Mouse (Mus musculus) frontal cortex, adult 2 months (tissue): ENCODE results near the gene Oxld1. TPM values are rescaled to one million over a fixed set of nuclear protein-coding genes. Genes with fewer than 3 reads are reported as not detected.

ENCODE experiments used
- DNase-seq, 2 experiments: peaks; one replicate each; pipeline ENCODE4 v3.0.0; 2022; ENCODE audit warnings: low spot score in 1 of 2; ENCODE audit errors: extremely low spot score in 1 of 2
- polyA plus RNA-seq: library from polyadenylated mRNA; depleted of rRNA; stranded (reverse); fragments of >200 nt; gene quantifications from 2 replicates; pipeline ENCODE4 v1.2.3, GENCODE M21; 2012

The Oxld1 gene
- polyA plus RNA-seq, 1 experiment = 15.4 TPM

DNA sequence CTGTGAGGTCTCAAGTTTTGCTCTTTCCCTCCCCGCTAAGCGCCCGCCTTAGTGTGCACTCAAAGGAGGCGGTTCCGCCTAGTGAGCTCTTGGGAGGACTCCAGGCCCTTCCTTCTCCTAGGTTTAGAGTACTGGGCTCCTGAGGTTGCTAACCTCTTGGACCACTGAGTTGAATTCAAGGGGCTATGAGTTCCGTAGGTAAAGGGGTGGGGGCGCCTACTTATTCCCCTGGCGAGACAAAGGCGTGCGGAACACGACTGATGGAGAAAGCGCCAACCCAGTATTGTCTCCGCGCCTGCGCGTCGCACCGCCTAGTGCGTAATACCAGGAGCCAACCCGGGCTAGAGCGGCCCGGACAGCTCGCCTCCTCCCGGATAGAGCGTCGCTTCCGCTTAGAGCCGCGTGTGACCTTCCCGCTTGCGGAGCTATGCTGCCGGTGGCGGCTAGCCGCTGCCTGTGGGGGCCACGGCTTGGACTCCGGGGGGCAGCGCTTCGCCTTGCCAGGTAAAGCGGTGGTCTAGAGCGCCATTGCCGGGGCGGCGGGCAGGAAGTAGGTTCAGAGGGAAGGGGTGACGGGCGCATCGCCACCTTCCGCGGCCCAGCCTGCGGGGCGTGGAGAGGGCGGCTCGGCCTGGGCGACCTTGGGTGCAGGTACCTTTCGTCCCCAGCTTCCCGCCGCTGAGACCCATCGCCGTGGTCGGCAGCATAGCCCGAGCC is 26.6 kb upstream of the Oxld1 start, which contains the start of gene Mrpl12:
Gene Mrpl12 (plus strand): TSS at position 349 of the 717 bp plus-strand sequence.
- peak; percentile 77 to 92 for DNase-seq

DNA sequence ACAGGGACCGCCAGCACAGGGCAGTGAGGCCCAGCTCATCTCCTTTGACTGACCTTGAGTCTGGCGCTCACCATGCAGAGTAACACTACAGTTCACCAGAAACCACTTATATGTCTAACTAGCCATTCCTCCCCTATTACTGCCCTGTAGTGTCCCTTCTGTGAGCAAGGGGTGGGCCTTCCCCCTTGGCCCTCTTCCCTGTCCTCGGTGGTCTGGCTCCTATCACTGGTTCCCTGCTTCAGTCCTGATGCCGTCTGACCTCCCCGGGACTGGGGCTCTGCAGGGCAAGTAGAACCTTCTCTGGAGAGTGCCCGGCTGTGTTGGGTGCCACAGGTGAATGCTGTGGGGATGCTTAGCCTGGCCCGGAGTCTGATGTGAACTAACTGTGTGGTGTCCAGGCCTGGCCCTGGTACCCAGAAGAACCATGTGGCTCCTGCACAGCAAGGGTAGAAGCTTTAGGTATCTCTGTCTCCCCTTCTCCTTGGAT is 25.6 kb upstream of the Oxld1 start:
- no peak for DNase-seq

DNA sequence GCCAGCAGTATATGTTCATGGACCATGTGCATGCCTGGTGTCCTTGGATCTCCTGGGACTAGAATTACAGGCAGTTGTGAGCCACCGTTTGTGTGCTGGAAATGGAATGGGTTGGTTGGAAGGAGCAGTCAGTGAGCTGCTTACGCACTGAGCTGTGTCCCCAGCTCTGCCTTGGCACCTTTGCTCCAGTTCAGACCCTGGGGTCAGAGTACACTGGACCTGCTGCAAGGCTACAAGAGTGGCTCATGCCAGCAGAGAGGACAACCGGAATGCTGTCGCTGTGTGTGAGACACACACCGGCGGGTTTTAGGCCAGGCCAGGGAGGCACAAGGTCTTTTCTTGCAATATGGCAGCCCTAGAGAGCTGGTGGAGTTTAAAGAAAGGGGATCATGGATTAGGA is 14.2 kb upstream of the Oxld1 start:
- DNase-seq = no peak

DNA sequence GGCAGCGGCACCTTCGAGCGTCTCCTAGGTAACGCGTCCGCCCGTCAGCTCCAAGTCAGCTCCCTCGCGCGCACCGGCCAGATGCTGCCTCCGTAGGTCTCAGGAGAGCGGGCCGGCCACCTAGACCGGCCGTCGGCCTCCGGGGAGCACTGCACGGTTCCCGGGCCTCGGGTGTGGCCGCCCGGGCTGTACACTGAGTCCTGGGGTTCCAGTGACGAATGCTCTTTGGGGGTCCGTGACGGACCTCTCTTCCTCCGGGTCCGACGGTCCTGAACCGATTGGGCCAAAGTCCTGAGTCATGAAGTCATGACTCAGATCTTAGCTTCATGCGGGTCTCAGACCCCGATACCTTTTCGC is 9.8 kb upstream of the Oxld1 start:
- no peak for DNase-seq

DNA sequence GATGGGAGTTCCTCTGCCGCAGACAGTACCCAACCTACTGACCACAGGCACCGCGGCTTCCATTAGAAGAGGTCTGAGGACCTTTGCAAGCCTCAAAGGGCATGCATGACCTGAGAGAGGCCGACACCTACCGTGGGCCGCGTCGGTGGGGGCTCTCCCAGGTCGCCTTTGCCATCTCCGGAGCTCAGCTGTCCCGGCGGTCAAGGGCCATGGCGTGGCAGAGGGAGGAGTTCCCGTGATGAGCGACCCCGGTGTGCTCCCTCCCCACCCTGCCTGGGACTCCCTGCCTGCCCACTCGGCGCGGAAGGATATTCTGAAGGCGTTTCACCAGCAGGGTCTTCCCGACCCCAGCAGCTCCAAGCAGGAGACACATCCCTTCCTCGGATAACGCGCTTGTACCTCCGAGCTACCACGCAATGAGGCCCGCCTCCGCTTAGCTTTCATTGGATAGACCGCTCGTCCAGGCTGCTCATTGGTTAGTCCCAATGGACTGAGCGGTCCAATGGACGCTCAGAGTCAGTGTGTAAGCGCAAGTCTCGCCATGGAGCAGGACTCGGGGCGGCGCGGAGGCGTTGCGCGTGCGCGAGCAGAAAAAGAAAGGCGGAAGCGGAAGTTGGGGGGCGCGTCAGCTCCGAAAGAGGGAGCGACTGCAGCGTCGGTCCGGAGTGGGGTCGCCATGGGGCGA is 9.3 kb upstream of the Oxld1 start, which contains the start of gene Arl16:
Gene Arl16 (minus strand): TSS at position 557 of the 685 bp plus-strand sequence.
- peak; percentile 94 to 96 for DNase-seq

- DNase-seq = no peak
Measured at GRCm38 (mm10) chr11:120465521-120465920, 7.7 kb upstream of the Oxld1 start.

DNA sequence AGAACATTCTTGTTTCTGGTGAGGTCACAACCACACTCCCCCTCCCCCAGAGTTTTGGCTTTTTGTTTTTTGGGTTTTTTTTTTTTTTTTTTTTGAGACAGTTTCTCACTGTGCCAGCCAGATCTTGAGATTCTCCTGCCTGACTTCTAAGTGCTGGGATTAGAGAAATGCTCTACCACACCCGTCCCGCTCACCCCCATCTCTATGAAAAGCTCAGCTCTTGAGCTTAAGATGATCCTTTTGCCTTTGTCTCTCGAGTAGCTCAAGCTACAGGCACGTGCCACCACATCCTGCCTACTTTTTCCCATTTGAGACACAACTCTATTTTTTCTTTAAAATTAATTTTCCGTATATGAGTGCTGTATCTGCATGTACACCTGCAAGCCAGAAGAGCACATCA is 6.5 kb upstream of the Oxld1 start:
- no peak for DNase-seq

- no peak for DNase-seq
Measured at GRCm38 (mm10) chr11:120463536-120463935, 5.7 kb upstream of the Oxld1 start.

GRCm38 (mm10) chr11:120458847-120459597 is 1.2 kb upstream of the Oxld1 start:
- DNase-seq = no peak

DNA sequence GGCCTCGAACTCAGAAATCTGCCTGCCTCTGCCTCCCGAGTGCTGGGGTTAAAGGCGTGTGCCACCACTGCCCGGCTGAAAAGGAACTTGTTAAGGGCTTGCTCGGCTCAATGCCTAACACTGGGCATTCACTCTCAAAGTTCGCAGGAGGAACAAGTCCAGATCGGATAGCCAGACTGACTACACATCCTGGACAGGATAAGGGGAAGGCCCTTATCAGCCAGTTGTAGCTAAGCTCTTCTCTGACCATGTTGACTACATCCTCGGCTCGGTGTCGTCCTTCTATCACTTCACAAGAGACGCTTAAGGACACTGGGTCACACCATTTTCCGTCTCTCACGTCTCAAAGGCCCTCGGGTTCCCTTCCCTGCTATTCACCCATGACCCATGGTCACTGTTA is 498 bp downstream of the Oxld1 start:
- no peak for DNase-seq

GRCm38 (mm10) chr11:120455413-120455812 is 2.5 kb downstream of the Oxld1 start:
- DNase-seq = no peak

- DNase-seq = no peak
Measured at GRCm38 (mm10) chr11:120454965-120455364, 2.9 kb downstream of the Oxld1 start.

- DNase-seq = no peak
Measured at GRCm38 (mm10) chr11:120453306-120453705, 4.6 kb downstream of the Oxld1 start, which contains the start of gene Pde6g. Gene Pde6g (minus strand): TSS chr11:120453500.

GRCm38 (mm10) chr11:120452246-120452645 is 5.6 kb downstream of the Oxld1 start:
- DNase-seq = no peak

GRCm38 (mm10) chr11:120447179-120447578 is 10.7 kb downstream of the Oxld1 start:
- no peak for DNase-seq

- no peak for DNase-seq
Measured at GRCm38 (mm10) chr11:120445475-120445874, 12.4 kb downstream of the Oxld1 start.

- no peak for DNase-seq
Measured at GRCm38 (mm10) chr11:120444106-120444505, 13.8 kb downstream of the Oxld1 start.

GRCm38 (mm10) chr11:120442765-120443280 is 15.0 kb downstream of the Oxld1 start:
- DNase-seq = no peak

- DNase-seq = no peak
Measured at GRCm38 (mm10) chr11:120442344-120442743, 15.5 kb downstream of the Oxld1 start, which contains the start of gene Tspan10. Gene Tspan10 (plus strand): TSS chr11:120442644.

DNA sequence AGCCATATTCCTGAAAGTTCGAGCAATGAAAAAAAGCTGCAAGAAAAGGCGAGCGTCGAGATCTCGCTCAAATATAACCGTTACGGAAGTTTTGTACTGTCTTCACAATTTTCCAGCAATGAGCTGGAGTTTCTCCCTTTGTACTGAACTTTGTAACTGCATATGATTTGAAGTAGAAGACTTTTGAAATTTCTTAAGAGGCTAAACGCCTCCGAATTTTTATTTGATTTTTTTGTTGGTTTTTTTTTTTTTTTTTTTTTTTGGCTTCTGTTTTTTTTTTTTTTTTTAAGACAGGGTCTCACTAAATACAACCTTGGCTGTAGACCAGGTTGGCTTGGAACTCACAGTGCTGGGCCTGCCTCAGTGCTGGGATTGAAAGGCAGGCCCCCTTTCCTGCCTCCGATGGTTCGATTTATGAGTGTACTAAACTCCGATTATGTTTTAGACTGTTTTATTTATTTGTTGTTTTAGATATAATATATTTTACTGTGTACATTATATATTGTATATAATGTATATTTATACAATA is 19.9 kb downstream of the Oxld1 start:
- DNase-seq = no peak
